Mouse (Mus musculus): ENCODE measurements around the gene Vmn2r-ps159. TPM values are rescaled to one million over a fixed set of nuclear protein-coding genes. Genes with fewer than 3 reads are reported as not detected.
"Not testable (repeated sequence)": the region's sequence is repeated elsewhere in the genome, so short reads cannot be mapped to it uniquely, and the experiment has no call there.

Gene Vmn2r-ps159
- polyA plus RNA-seq (2015; fragmentation: Nextera tagmentation; extraction: Ambion mirVana): not detected in 2 replicates

DNA sequence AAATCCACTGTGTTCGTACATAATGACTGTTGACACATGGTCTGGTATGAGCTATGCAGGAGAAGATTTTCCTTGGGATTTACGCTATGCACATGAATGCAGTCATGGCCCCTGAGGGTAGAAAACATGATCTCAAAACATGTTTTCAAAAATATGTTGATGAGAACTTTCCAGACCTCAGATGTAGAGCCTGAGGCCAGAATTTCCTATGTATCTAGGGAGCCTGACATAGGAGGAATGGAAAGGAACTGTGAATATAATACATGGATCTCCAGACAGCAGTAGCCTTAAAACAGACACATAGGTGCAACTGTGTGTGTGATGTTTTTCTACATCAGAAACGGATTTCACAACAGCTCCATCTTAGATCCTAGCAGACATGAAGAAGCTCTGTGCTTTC is at the start of gene Vmn2r-ps159:
TSS of gene Vmn2r-ps159 (plus strand) at position 301 of the 400 bp plus-strand sequence.
- H3K9ac ChIP-seq (replicated peaks; ENCODE audit: low read depth, low read length); H3K27ac ChIP-seq (ENCODE audit: low read length); H3K36me3 ChIP-seq (ENCODE audit: control insufficient read depth, insufficient read depth); ATAC-seq; H3K4me1 ChIP-seq (replicated peaks; ENCODE audit: control insufficient read depth, insufficient read depth, low read length); H3K4me2 ChIP-seq (ENCODE audit: low read length); H3K4me3 ChIP-seq (replicated peaks; ENCODE audit: low read length); H3K27me3 ChIP-seq (replicated peaks; ENCODE audit: control insufficient read depth, insufficient read depth, low read length); H3K9me3 ChIP-seq (ENCODE audit: control insufficient read depth, low read length): not testable (repeated sequence)
- 76% methylated on average over 3 of the region's 3 CpGs for WGBS

DNA sequence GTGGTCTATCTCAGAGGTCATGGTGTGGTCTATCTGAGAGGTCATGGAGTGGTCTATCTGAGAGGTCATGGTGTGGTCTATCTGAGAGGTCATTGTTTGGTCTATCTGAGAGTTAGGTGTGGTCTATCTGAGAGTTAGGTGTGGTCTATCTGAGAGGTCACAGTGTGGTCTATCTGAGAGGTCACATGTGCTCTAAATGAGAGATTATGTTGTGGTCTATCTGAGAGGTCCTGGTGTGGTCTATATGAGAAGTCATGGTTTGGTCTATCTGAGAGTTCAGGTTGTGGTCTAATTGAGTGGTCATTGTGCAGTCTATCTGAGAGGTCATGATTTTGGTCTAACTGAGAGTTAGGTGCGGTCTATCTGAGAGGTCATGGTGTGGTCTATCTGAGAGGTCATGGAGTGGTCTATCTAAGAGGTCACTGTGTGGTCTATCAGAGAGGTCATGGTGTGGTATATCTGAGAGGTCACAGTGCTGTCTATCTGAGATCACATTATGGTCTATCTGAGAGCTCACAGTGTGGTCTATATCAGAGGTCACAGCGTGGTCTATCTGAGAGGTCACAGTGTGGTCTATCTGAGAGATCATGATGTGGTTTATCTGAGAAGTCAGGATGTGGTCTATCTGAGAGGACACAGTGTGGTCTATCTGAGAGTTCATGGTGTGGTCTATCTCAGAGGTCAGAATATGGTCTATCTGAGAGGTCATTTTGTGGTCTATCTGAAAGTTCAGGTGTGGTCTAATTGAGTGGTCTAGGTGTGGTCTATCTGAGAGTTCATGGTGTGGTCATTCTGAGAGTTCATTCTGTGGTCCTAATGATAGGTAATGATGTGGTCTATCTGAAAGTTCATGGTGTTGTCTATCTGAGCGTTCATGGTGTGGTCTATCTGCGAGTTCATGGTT is 10.9 kb downstream of the Vmn2r-ps159 start:
- peaks cover 23% of the 10 kb centered on the region for H3K9me3 ChIP-seq (ENCODE audit: control insufficient read depth, low read length)
- H3K27ac ChIP-seq (ENCODE audit: low read length); H3K4me2 ChIP-seq (ENCODE audit: low read length); H3K9ac ChIP-seq (replicated peaks; ENCODE audit: low read depth, low read length); H3K4me1 ChIP-seq (replicated peaks; ENCODE audit: control insufficient read depth, insufficient read depth, low read length); H3K27me3 ChIP-seq (replicated peaks; ENCODE audit: control insufficient read depth, insufficient read depth, low read length); H3K36me3 ChIP-seq (ENCODE audit: control insufficient read depth, insufficient read depth); ATAC-seq; H3K4me3 ChIP-seq (replicated peaks; ENCODE audit: low read length): not testable (repeated sequence)
- 85% methylated on average over 4 of the region's 4 CpGs for WGBS

DNA sequence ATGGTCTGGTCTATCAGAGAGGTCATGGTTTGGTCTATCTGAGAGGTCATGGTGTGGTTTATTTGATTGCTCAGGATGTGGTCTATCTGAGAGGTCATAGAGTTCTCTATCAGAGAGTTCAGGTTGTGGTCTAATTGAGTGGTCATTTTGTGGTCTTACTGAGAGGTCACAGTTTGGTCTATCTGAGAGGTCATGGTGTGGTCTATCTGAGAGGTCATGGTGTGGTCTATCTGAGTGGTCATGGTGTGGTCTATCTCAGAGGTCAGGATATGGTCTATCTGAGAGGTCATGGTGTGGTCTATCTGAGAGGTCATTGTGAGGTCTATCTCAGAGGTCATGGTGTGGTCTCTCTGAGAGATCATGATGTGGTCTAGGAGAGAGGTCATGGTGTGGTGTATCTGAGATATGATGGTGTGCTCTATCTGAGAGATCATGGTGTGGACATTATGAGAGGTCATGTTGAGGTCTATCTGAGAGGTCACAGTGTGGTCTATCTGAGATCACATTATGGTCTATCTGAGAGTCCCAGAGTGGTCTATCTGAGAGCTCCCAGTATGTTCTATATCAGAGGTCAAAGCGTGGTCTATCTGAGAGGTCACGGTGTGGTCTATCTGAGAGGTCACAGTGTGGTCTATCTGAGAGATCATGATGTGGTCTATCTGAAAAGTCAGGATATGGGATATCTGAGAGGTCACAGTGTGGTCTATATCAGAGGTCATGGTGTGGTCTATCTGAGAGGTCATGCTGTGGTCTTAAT is 11.8 kb downstream of the Vmn2r-ps159 start:
- Histone ChIP-seq H3K4me2 (ENCODE audit: low read length) (no peak overlapping the region), H3K9me3 (ENCODE audit: control insufficient read depth, low read length) (peaks cover 23% of the 10 kb centered on the region), H3K9ac (replicated peaks; ENCODE audit: low read depth, low read length) (no peak overlapping the region), H3K4me1 (replicated peaks; ENCODE audit: control insufficient read depth, insufficient read depth, low read length) (no peaks in the 10 kb centered on the region), H3K36me3 (ENCODE audit: control insufficient read depth, insufficient read depth) (no peaks in the 10 kb centered on the region), H3K4me3 (replicated peaks; ENCODE audit: low read length) (no peak overlapping the region), H3K27ac (ENCODE audit: low read length) (no peak overlapping the region), H3K27me3 (replicated peaks; ENCODE audit: control insufficient read depth, insufficient read depth, low read length) (no peaks in the 10 kb centered on the region)
- ATAC-seq: no peak
- WGBS: 91% methylated on average over 2 of the region's 2 CpGs

DNA sequence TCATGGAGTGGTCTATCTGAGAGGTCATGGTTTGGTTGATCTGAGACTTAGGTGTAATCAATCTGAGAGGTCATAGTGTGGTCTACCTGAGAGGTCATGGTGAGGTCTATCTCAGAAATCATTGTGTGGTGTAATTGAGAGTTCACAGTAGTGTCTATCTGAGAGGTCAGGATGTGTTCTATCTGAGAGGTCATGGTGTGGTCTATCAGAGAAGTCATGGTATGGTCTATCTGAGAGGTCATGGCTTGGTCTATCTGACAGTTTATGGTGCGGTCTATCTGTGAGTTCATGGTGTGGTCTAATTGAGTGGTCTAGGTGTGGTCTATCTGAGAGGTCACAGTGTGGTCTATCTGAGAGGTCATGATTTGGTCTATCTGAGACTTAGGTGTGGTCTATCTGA is 12.4 kb downstream of the Vmn2r-ps159 start:
- H3K4me3 ChIP-seq (replicated peaks; ENCODE audit: low read length): no peak overlapping the region
- WGBS: 94% methylated on average over 1 of the region's 1 CpGs
- ATAC-seq: no peak
- H3K27ac ChIP-seq (ENCODE audit: low read length): no peak overlapping the region
- no peaks in the 10 kb centered on the region for H3K27me3 ChIP-seq (replicated peaks; ENCODE audit: control insufficient read depth, insufficient read depth, low read length)
- H3K36me3 ChIP-seq (ENCODE audit: control insufficient read depth, insufficient read depth): no peaks in the 10 kb centered on the region
- no peak overlapping the region for H3K4me2 ChIP-seq (ENCODE audit: low read length)
- H3K4me1 ChIP-seq (replicated peaks; ENCODE audit: control insufficient read depth, insufficient read depth, low read length): no peaks in the 10 kb centered on the region
- peaks cover 23% of the 10 kb centered on the region for H3K9me3 ChIP-seq (ENCODE audit: control insufficient read depth, low read length)
- no peak overlapping the region for H3K9ac ChIP-seq (replicated peaks; ENCODE audit: low read depth, low read length)

DNA sequence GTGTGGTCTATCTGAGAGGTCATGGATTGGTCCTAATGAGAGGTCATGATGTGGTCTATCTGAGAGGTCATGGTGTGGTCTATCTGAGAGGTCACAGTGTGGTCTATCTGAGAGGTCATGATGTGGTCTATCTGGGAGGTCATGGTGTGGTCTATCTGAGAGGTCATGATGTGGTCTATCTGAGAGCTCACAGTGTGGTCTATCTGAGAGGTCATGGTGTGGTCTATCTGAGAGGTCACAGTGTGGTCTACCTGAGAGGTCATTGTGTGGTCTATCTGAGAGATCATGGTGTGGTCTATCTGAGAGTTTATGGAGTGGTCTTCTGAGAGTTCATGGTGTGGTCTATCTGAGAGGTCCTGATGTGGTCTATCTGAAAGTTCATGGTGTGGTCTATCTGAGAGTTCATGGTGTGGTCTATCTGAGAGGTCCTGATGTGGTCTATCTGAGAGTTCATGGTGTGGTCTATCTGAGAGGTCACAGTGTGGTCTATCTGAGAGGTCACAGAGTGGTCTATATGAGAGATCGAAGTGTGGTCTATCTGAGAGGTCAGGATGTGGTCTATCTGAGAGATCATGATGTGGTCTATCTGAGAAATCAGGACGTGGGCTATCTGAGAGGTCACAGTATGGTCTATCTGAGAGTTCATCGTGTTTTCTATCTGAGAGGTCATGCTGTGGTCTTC is 26.0 kb downstream of the Vmn2r-ps159 start:
- ATAC-seq; H3K36me3 ChIP-seq (ENCODE audit: control insufficient read depth, insufficient read depth); H3K27ac ChIP-seq (ENCODE audit: low read length); H3K4me2 ChIP-seq (ENCODE audit: low read length); H3K27me3 ChIP-seq (replicated peaks; ENCODE audit: control insufficient read depth, insufficient read depth, low read length); H3K9me3 ChIP-seq (ENCODE audit: control insufficient read depth, low read length); H3K4me3 ChIP-seq (replicated peaks; ENCODE audit: low read length); H3K9ac ChIP-seq (replicated peaks; ENCODE audit: low read depth, low read length); H3K4me1 ChIP-seq (replicated peaks; ENCODE audit: control insufficient read depth, insufficient read depth, low read length): not testable (repeated sequence)
- WGBS: 72% methylated on average over 3 of the region's 3 CpGs

Other genes with a start within 250 kb of the Vmn2r-ps159 start
- gene 9430015G10Rik, start 221.1 kb upstream of the Vmn2r-ps159 start, polyA plus RNA-seq (2015; fragmentation: Nextera tagmentation; extraction: Ambion mirVana): 43.2 and 45.8 TPM in 2 replicates
- 0.42 and 0.73 TPM in 2 replicates for gene Rnf223, start 200.6 kb upstream of the Vmn2r-ps159 start, polyA plus RNA-seq (2015; fragmentation: Nextera tagmentation; extraction: Ambion mirVana)
- 113 and 125 TPM in 2 replicates for gene Agrn, start 133.6 kb upstream of the Vmn2r-ps159 start, polyA plus RNA-seq (2015; fragmentation: Nextera tagmentation; extraction: Ambion mirVana)
- gene Isg15, start 130.3 kb upstream of the Vmn2r-ps159 start, polyA plus RNA-seq (2015; fragmentation: Nextera tagmentation; extraction: Ambion mirVana): 1.5 TPM in 2 replicates
- gene AW011738, start 127.8 kb upstream of the Vmn2r-ps159 start, polyA plus RNA-seq (2015; fragmentation: Nextera tagmentation; extraction: Ambion mirVana): 3.3 and 4.0 TPM in 2 replicates
- gene Perm1, start 115.2 kb upstream of the Vmn2r-ps159 start, polyA plus RNA-seq (2015; fragmentation: Nextera tagmentation; extraction: Ambion mirVana): 1.7 and 1.8 TPM in 2 replicates
- 27.6 and 31.9 TPM in 2 replicates for gene Plekhn1, start 96.2 kb upstream of the Vmn2r-ps159 start, polyA plus RNA-seq (2015; fragmentation: Nextera tagmentation; extraction: Ambion mirVana)
- gene Noc2l, start 95.1 kb upstream of the Vmn2r-ps159 start, polyA plus RNA-seq (2015; fragmentation: Nextera tagmentation; extraction: Ambion mirVana): 55.3 and 61.4 TPM in 2 replicates
- 0.83 and 2.2 TPM in 2 replicates for gene Samd11, start 75.4 kb upstream of the Vmn2r-ps159 start, polyA plus RNA-seq (2015; fragmentation: Nextera tagmentation; extraction: Ambion mirVana)